Mouse (Mus musculus): ENCODE data around the gene Cd163.
A peak's percentile ranks its signal among the peaks of the same experiment; 100 is the strongest.

The Cd163 gene

DNA sequence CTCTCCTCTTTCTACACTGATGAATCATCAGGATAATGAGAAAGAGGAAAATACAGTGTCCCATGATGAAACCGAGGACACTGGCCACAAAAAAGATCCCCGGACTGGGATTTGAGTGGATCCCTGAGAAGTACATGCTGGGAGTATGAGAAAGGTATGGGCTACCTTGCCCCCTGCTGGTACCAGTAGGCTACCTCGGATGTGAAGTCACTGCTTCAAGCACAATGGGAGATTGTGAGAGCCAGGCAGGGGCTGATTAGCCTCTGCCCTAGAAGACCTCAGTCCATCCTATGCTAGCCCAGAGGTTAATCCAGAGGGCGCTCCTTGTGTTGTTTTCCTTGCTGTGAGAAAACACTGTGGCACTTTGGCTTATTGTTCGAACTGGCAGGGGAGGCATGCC, 59.9 kb downstream of the Cd163 start:
- DNase-seq = no peak

DNA sequence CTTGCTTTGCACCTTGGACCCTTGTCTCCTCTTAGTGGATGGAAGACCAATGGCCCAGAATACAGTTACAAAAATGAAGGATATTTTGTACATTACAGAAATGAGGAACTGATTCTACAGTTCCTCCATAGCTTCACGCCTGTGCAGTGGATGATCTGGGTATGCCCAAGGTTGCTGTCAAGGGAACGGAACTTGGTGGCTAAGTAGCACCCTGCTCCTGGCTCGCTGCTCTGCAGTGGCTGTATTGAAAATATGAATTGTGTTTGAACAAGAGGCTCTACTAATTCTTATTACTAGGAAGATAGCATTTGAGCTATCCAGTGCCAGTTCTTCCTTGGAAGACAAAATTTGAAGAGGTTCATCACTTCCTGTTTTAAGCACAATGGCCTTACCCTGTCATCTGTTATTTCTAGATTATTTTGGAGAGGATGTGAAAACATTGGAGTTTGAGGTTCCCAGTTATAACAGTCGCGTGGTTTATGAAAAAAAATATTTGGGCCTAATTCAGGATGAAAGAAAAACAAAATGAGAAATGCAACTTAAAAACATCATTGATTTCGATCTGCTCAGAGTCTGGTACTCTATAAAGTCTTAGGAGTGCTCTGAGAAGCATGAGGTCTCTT, 69.2 kb downstream of the Cd163 start:
- no peak for DNase-seq

DNA sequence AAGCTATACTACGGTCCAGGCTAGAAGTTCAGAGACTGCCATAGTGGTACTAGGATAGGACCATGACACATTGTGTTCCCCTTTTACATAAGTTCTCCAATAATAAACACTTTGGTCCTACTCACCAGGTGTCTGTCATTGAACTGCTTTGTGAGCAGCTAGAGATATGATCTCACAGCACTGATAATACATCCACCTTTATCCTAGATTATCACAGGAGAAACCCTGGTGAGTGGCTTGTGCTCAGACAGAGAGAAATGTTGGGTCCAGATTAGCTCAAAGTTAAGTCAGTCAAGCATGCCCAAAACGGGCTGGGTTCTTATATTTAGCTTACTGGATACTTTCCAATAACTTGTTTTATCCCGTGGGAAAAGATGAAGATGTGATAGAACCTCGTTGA, 70.2 kb downstream of the Cd163 start:
- no peak for DNase-seq

DNA sequence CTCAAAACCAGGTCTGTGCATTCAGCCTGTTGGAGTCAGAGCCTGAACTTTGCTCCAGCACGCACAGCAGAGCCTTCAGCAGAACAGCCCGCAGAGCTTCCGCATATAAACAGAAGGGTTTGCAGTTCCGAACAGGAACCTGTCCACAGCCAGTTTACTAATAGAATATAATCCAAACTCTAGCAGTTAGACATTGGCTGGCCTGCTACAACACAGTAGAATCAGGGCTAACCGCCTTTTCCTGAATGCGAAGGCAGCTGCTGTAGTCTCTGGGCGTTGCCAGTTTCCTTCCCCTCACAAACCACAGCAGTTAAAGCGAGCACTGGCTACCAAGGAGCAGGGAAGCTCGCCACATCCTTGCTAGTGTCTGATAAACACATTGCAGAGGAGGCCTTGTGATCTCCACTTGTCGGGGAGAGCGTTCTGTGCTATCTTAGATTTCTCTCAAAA, 71.0 kb downstream of the Cd163 start:
- DNase-seq = no peak

DNA sequence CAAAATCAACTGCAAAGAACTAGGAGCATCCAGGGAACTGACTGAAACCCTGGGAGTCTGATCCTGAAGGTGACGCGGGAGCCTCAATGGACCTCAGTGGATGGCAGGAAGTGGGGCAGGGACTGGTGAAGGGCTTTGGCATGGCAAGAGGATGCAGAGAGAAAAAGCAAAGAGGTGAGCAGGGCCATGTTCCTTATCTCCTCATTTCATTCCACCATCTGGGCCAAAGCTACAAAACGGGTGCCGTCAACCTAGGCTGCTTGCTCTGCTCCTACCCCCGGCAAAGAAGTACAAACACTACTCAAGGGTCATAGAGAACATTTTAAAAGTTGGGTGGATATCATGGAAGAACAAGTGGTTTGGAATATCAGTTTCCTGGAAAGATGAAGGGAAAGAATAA, 71.9 kb downstream of the Cd163 start:
- no peak for DNase-seq

DNA sequence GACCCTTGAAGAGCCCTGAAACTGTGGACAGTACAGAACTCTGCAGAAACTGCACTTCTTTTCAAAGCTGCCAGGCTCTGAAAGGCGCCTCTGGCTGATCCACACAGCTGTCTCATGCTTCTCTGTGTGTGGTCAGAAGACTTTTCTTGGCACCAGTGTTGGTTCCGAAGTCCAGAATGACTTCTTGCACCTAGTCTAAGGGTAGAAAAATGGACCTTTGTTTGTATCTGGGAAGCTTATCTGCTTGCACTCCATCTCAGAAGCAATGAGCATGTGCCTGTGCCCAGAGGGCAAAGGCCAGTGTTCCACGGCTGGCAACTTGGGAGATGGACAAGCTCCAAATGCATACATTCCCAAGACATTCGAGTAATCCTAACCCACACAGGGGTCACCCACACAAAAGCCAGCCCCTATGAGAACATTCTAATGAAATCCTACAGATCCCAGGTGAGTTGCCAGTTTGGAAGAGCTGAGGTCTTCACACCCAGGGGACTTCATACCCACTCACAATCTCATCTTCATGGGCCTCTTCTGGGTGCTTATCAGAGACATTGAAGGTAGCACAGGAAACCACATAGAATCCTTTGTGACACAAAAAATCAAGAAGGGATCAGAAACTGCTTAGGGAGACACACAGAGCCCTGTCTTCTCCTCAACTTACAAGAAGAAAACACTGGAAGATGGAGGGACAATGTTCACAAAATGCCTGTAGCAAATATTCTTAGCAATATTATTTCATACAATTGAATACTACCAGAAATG, 73.2 kb downstream of the Cd163 start:
- no peak for DNase-seq

DNA sequence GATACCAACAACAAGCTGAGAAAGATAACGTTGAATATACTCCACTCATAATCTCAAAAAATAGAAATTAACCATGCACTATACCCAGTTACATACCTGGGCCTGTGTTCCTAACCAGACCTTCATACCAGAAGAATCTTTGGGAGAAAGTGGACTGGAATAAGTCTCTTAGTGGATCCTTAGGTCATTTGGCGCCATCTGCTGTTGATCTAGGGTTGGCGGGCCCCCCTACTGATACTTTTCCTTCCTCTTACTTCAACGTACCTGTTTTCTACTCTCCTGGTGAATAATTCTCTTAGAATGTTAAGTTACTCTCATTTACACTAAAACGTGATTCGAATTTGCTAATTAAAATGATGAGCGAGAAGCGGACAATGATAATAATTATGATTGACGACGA, 74.9 kb downstream of the Cd163 start:
- peak; percentile 40 to 50 for DNase-seq

Data from cerebellum, adult 18-20 months (tissue).